Mouse (Mus musculus) macrophage (primary cell): ENCODE measurements around the gene Gm21060. TPM values are rescaled to one million over a fixed set of nuclear protein-coding genes. Genes with fewer than 3 reads are reported as not detected.
"Not testable (repeated sequence)": the region's sequence is repeated elsewhere in the genome, so short reads cannot be mapped to it uniquely, and the experiment has no call there.

Experiments used
- H3K27ac ChIP-seq: fragments of 350-480 bp; formaldehyde crosslinking; 2 replicates; pipeline ENCODE4 v1.9.0; 2021
- H3K36me3 ChIP-seq: fragments of 350-480 bp; formaldehyde crosslinking; 2 replicates; pipeline ENCODE4 v1.9.0; 2021; ENCODE audit errors: inconsistent target
- H3K4me3 ChIP-seq: fragments of 350-480 bp; formaldehyde crosslinking; 2 replicates; pipeline ENCODE4 v1.9.0; 2021; ENCODE audit errors: inconsistent target
- H3K79me2 ChIP-seq: fragments of 350-480 bp; formaldehyde crosslinking; 2 replicates; pipeline ENCODE4 v1.9.0; 2021; ENCODE audit errors: inconsistent target
- WGBS: methylation state at CpG from one replicate; pipeline ENCODE4 v1.1.7; 2026; ENCODE audit warnings: inconsistent platforms; ENCODE audit not compliant: missing documents; 5-methylcytosine and 5-hydroxymethylcytosine counted together
- polyA plus RNA-seq: library from polyadenylated mRNA; stranded (reverse); fragments of 250-400 nt; gene quantifications from 3 replicates; pipeline ENCODE4 v1.2.4, GENCODE M21; 2018; ENCODE audit warnings: inconsistent platforms
- total RNA-seq, 78 experiments: library from RNA; depleted of rRNA; stranded (reverse); fragments of 250-400 nt; gene quantifications; 1 replicate in 9 of 78; 2 replicates in 24 of 78; 3 replicates in 43 of 78; 4 replicates in 2 of 78; pipeline ENCODE4 v1.2.4; 2018; ENCODE audit warnings: inconsistent platforms in 56 of 78

The Gm21060 gene
- not detected for total RNA-seq (2018; cell fraction: chromatin; rRNA removed)
- total RNA-seq (2018; cell fraction: cytosol; rRNA removed), result not detected
- not detected for total RNA-seq (2018; cell fraction: nucleus; rRNA removed)
- polyA plus RNA-seq, result not detected in 3 replicates

GRCm38 (mm10) chr19:61296969-61297368, at the start of gene Gm21060:
TSS of gene Gm21060 (minus strand) at chr19:61297069.
- Histone ChIP-seq H3K36me3 (no peaks in the 10 kb centered on the region), H3K27ac (no peak within 1 kb of the TSS), H3K79me2 (no peaks in the 10 kb centered on the region), H3K4me3 (no peak within 1 kb of the TSS)
- 100% methylated on average over 1 of the region's 2 CpGs for WGBS

DNA sequence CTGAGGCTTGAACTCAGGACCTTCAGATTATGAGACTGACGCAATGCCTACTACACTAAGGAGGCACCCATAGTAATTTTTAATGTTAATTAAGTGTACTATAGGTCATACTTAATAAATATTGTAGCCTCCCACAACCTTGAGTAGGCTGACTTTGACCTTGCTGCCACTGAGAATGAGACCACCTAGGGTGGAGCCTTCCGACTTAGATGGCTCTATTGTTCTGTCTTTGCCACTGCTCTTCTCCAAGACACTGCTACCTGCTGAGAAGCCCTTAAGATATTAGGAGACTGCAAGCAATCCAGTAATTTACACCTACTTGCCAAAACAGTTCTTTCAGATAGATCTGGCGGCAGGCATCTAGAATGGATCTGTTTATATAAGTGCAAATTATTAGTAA, 24.0 kb upstream of the Gm21060 start:
- H3K4me3 ChIP-seq, H3K79me2 ChIP-seq, H3K27ac ChIP-seq, H3K36me3 ChIP-seq: not testable (repeated sequence)
- WGBS, result 92% methylated on average over 2 of the region's 3 CpGs

GRCm38 (mm10) chr19:61313185-61313584, 16.3 kb upstream of the Gm21060 start:
- not testable (repeated sequence) for H3K27ac ChIP-seq, H3K36me3 ChIP-seq, H3K79me2 ChIP-seq, H3K4me3 ChIP-seq
- WGBS, result 48% methylated on average over 11 of the region's 11 CpGs

GRCm38 (mm10) chr19:61312400-61312799, 15.5 kb upstream of the Gm21060 start:
- H3K27ac ChIP-seq, H3K4me3 ChIP-seq, H3K79me2 ChIP-seq, H3K36me3 ChIP-seq: not testable (repeated sequence)
- WGBS, result 92% methylated on average over 5 of the region's 10 CpGs

- H3K36me3 ChIP-seq, H3K79me2 ChIP-seq, H3K27ac ChIP-seq, H3K4me3 ChIP-seq: not testable (repeated sequence)
- WGBS, result 90% methylated on average over 1 of the region's 1 CpGs
These were observed 11.2 kb upstream of the Gm21060 start for GRCm38 (mm10) chr19:61308083-61308482.

GRCm38 (mm10) chr19:61285033-61285432, 11.8 kb downstream of the Gm21060 start:
- not testable (repeated sequence) for H3K36me3 ChIP-seq

GRCm38 (mm10) chr19:61283581-61283980, 13.3 kb downstream of the Gm21060 start:
- Histone ChIP-seq H3K36me3 (no peaks in the 10 kb centered on the region), H3K27ac (no peak overlapping the region)
- WGBS, result 73% methylated on average over 1 of the region's 1 CpGs

More at GRCm38 (mm10) chr19:61285033-61285432, 11.8 kb downstream of the Gm21060 start:
- H3K27ac ChIP-seq, H3K79me2 ChIP-seq, H3K4me3 ChIP-seq: not testable (repeated sequence)
- WGBS, result 82% methylated on average over 4 of the region's 4 CpGs

GRCm38 (mm10) chr19:61275446-61275845, 21.4 kb downstream of the Gm21060 start:
- no peak overlapping the region for H3K4me3 ChIP-seq
- no peaks in the 10 kb centered on the region for H3K36me3 ChIP-seq
- WGBS, result 87% methylated on average over 1 of the region's 1 CpGs
- no peak overlapping the region for H3K27ac ChIP-seq
- no peaks in the 10 kb centered on the region for H3K79me2 ChIP-seq

More at GRCm38 (mm10) chr19:61283581-61283980, 13.3 kb downstream of the Gm21060 start:
- no peaks in the 10 kb centered on the region for H3K79me2 ChIP-seq
- no peak overlapping the region for H3K4me3 ChIP-seq

DNA sequence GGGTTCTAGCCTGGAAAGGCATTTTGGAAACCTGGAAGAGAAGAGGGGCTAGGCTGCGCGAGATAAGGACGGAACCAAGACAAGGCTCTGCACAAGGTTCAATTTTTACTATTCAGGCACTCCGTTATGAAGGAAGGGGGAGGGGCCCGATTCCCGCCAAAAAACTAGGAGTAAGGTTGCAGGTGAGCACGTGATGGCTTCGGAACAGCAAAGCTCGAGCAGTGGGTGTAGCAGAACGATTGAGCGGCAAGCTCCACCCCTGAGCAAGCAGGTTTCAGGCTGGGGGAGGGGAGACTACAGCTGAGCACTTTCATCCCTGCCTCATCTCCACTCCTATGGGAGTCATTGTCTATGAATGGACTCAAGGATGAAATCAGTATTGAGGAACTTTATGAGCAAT, 27.7 kb downstream of the Gm21060 start:
- not testable (repeated sequence) for H3K27ac ChIP-seq, H3K4me3 ChIP-seq, H3K79me2 ChIP-seq, H3K36me3 ChIP-seq
- WGBS, result 43% methylated on average over 11 of the region's 11 CpGs

DNA sequence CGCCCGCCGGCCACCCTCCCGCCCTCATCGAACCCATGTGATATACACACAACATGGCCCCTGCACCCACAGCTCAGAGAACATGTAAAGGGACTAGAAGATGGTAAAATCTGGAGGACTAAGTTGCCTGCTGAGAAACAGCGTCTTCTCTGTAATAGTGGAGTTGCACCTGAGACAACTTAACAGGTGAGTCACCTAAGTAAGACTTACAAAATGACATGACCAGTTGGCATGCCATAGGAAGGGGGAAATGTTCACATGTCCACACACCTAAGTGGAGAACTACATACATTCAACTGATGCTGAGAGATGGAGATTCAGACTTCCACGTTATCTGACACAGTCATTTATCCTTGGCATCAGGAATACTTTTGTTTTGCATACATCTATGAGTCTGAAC, 29.7 kb downstream of the Gm21060 start:
- WGBS, result 27% methylated on average over 7 of the region's 7 CpGs
- H3K79me2 ChIP-seq, result no peaks in the 10 kb centered on the region
- H3K27ac ChIP-seq, result no peak overlapping the region
- no peak overlapping the region for H3K4me3 ChIP-seq
- H3K36me3 ChIP-seq, result no peaks in the 10 kb centered on the region

DNA sequence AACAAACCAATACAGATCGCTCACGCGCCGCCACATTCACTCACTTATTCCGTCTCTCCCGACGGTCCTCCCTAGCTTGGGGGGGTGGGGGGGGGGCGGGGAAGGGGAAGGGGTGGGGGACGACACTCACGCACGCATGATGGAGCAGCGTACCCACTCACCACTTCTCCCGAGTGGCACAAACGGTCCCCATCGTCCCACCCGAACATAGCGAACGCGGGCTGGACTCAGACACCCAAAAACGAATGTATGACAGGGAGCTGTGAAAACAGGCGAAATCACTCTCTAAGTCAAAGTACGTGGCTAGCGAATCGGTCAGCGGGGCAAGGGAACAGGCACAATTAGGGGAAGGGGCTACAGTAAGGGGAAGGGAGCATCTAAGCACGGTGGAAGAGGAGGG, 30.2 kb downstream of the Gm21060 start:
- Histone ChIP-seq H3K79me2 (no peaks in the 10 kb centered on the region), H3K27ac (no peak overlapping the region), H3K36me3 (no peaks in the 10 kb centered on the region), H3K4me3 (no peak overlapping the region)
- whole genome bisulfite sequencing, result 12% methylated on average over 22 of the region's 26 CpGs

- H3K79me2 ChIP-seq, result no peaks in the 10 kb centered on the region
- no peak overlapping the region for H3K27ac ChIP-seq
- 3% methylated on average over 12 of the region's 12 CpGs for whole genome bisulfite sequencing
- H3K36me3 ChIP-seq, result no peaks in the 10 kb centered on the region
- no peak overlapping the region for H3K4me3 ChIP-seq
These were observed 30.6 kb downstream of the Gm21060 start for GRCm38 (mm10) chr19:61266246-61266615.

GRCm38 (mm10) chr19:61265349-61266245, 31.3 kb downstream of the Gm21060 start:
- no peaks in the 10 kb centered on the region for H3K79me2 ChIP-seq
- H3K27ac ChIP-seq, result no peak overlapping the region
- H3K36me3 ChIP-seq, result no peaks in the 10 kb centered on the region
- 3% methylated on average over 3 of the region's 3 CpGs for WGBS
- peak overlapping the region; percentile 29; the same call in 1 of the 2 replicates for H3K4me3 ChIP-seq

GRCm38 (mm10) chr19:61264933-61265332, 31.9 kb downstream of the Gm21060 start:
- Histone ChIP-seq H3K27ac (no peak overlapping the region), H3K4me3 (no peak overlapping the region), H3K79me2 (no peaks in the 10 kb centered on the region), H3K36me3 (no peaks in the 10 kb centered on the region)

GRCm38 (mm10) chr19:61264227-61264626, 32.6 kb downstream of the Gm21060 start:
- Histone ChIP-seq H3K79me2 (no peaks in the 10 kb centered on the region), H3K4me3 (no peak overlapping the region), H3K36me3 (no peaks in the 10 kb centered on the region), H3K27ac (no peak overlapping the region)
- WGBS, result no CpG with 5 or more reads among the region's 1 CpGs
